Mouse (Mus musculus) MEL (cell line): ENCODE results near the gene Angptl2. TPM values are rescaled to one million over a fixed set of nuclear protein-coding genes. Genes with fewer than 3 reads are reported as not detected.

ENCODE experiments used
- DNase-seq: peaks from one replicate; pipeline ENCODE4 v3.0.0; 2011; ENCODE audit warnings: low read depth, low spot score
- H3K27ac ChIP-seq: 2 replicates; pipeline ENCODE4 v1.5.1; 2012; ENCODE audit warnings: low read depth, mild to moderate bottlenecking, control low read depth, low read length, moderate library complexity; ENCODE audit not compliant: control insufficient read depth
- H3K27me3 ChIP-seq, 2 experiments: fragments of 150-350 bp in 1 of 2; sonication (generic) in 1 of 2; 2 replicates each; pipeline ENCODE4 v1.6.1; 2012; ENCODE audit warnings: low read length in 2 of 2, mild to moderate bottlenecking in 2 of 2, improper control_type of control experiment in 1 of 2, moderate library complexity in 1 of 2; ENCODE audit not compliant: insufficient read depth in 2 of 2, control insufficient read depth in 1 of 2
- H3K36me3 ChIP-seq, 2 experiments: 2 replicates each; pipeline ENCODE4 v1.6.1; 2012 to 2014; ENCODE audit warnings: low read length in 2 of 2, improper control_type of control experiment in 1 of 2, inconsistent platforms in 1 of 2, mild to moderate bottlenecking in 1 of 2; ENCODE audit not compliant: insufficient read depth in 2 of 2, control insufficient read depth in 1 of 2
- H3K4me1 ChIP-seq, 2 experiments: fragments of 150-350 bp in 1 of 2; sonication (generic) in 1 of 2; 2 replicates each; pipeline ENCODE4 v1.6.1; 2012; ENCODE audit warnings: low read length in 2 of 2, improper control_type of control experiment in 1 of 2, mild to moderate bottlenecking in 1 of 2; ENCODE audit not compliant: insufficient read depth in 2 of 2, control insufficient read depth in 1 of 2
- H3K4me3 ChIP-seq, 2 experiments: fragments of 150-350 bp in 1 of 2; sonication (generic) in 1 of 2; 2 replicates each; pipeline ENCODE4 v1.5.1; 2012; ENCODE audit warnings: low read depth in 2 of 2, low read length in 2 of 2, mild to moderate bottlenecking in 2 of 2, moderate library complexity in 2 of 2, control low read depth in 1 of 2, improper control_type of control experiment in 1 of 2; ENCODE audit not compliant: control insufficient read depth in 1 of 2, insufficient read depth in 1 of 2
- H3K79me2 ChIP-seq: 2 replicates; pipeline ENCODE4 v1.6.1; 2012; ENCODE audit warnings: mild to moderate bottlenecking, low read length, moderate library complexity; ENCODE audit not compliant: control insufficient read depth, poor library complexity, insufficient read depth
- H3K9ac ChIP-seq: 2 replicates; pipeline ENCODE4 v1.6.1; 2012; ENCODE audit warnings: low read depth, mild to moderate bottlenecking, control low read depth, low read length, moderate library complexity; ENCODE audit not compliant: control insufficient read depth, poor library complexity, severe bottlenecking
- H3K9me3 ChIP-seq: fragments of 150-350 bp; sonication (generic); replicated peaks from 2 replicates; pipeline ENCODE4 v1.6.1; 2012; ENCODE audit warnings: mild to moderate bottlenecking, low read length, improper control_type of control experiment, moderate library complexity; ENCODE audit not compliant: insufficient read depth
- CHD1 ChIP-seq: IDR thresholded peaks from 2 replicates; pipeline ENCODE4 v1.6.1; 2012; ENCODE audit warnings: low read depth, mild to moderate bottlenecking, inconsistent platforms, low read length, improper control_type of control experiment
- CHD2 ChIP-seq: IDR thresholded peaks from 2 replicates; pipeline ENCODE4 v1.6.1; 2011; ENCODE audit warnings: low read length, improper control_type of control experiment
- E2F4 ChIP-seq: IDR thresholded peaks from 2 replicates; pipeline ENCODE4 v1.6.1; 2011; ENCODE audit warnings: low read depth, low read length, improper control_type of control experiment, borderline replicate concordance
- ELF1 ChIP-seq: IDR thresholded peaks from 2 replicates; pipeline ENCODE4 v1.6.1; 2014; ENCODE audit warnings: low read depth, mild to moderate bottlenecking, inconsistent platforms, low read length, improper control_type of control experiment, moderate library complexity
- JUND ChIP-seq: IDR thresholded peaks from 2 replicates; pipeline ENCODE4 v1.6.1; 2011; ENCODE audit warnings: low read depth, mild to moderate bottlenecking, improper control_type of control experiment, low read length
- MAFK ChIP-seq: IDR thresholded peaks from 2 replicates; pipeline ENCODE4 v1.6.1; 2011; ENCODE audit warnings: low read depth, mild to moderate bottlenecking, low read length, improper control_type of control experiment, borderline replicate concordance
- MAX ChIP-seq: IDR thresholded peaks from 2 replicates; pipeline ENCODE4 v1.6.1; 2011; ENCODE audit warnings: low read length, improper control_type of control experiment
- MAZ ChIP-seq: IDR thresholded peaks from 2 replicates; pipeline ENCODE4 v1.6.1; 2012; ENCODE audit warnings: low read depth, mild to moderate bottlenecking, inconsistent platforms, low read length, improper control_type of control experiment
- MYB ChIP-seq: IDR thresholded peaks from 2 replicates; pipeline ENCODE4 v1.6.1; 2011; ENCODE audit warnings: mild to moderate bottlenecking, low read depth, low read length, improper control_type of control experiment
- POLR2A ChIP-seq, 2 experiments: IDR thresholded peaks; 2 replicates each; pipeline ENCODE4 v1.6.1; 2011 to 2012; ENCODE audit warnings: low read length in 2 of 2, mild to moderate bottlenecking in 2 of 2, control low read depth in 1 of 2, improper control_type of control experiment in 1 of 2, low read depth in 1 of 2, moderate library complexity in 1 of 2; ENCODE audit not compliant: control insufficient read depth in 1 of 2, insufficient read depth in 1 of 2, poor library complexity in 1 of 2
- POLR2AphosphoS2 ChIP-seq: IDR thresholded peaks from 2 replicates; pipeline ENCODE4 v1.6.1; 2011; ENCODE audit warnings: low read length, improper control_type of control experiment
- POLR2AphosphoS5 ChIP-seq: IDR thresholded peaks from 2 replicates; pipeline ENCODE4 v1.6.1; 2012; ENCODE audit warnings: low read depth, borderline replicate concordance, mild to moderate bottlenecking, inconsistent platforms, low read length, moderate library complexity, mixed read lengths
- RAD21 ChIP-seq: IDR thresholded peaks from 2 replicates; pipeline ENCODE4 v1.6.1; 2011; ENCODE audit warnings: mild to moderate bottlenecking, low read depth, low read length, improper control_type of control experiment
- RCOR1 ChIP-seq: IDR thresholded peaks from 2 replicates; pipeline ENCODE4 v1.6.1; 2012; ENCODE audit warnings: low read depth, mild to moderate bottlenecking, inconsistent platforms, low read length, improper control_type of control experiment
- SIN3A ChIP-seq: IDR thresholded peaks from 2 replicates; pipeline ENCODE4 v1.6.1; 2012; ENCODE audit warnings: low read length, improper control_type of control experiment, inconsistent platforms
- TAL1 ChIP-seq: IDR thresholded peaks from 2 replicates; pipeline ENCODE4 v1.6.1; 2012; ENCODE audit warnings: mild to moderate bottlenecking, inconsistent platforms, low read length, moderate library complexity, mixed read lengths
- TBP ChIP-seq: IDR thresholded peaks from 2 replicates; pipeline ENCODE4 v1.8.0; 2011; ENCODE audit warnings: low read depth, low read length, improper control_type of control experiment
- TCF12 ChIP-seq: IDR thresholded peaks from 2 replicates; pipeline ENCODE4 v1.6.1; 2014; ENCODE audit warnings: low read depth, mild to moderate bottlenecking, inconsistent platforms, low read length, improper control_type of control experiment, moderate library complexity
- ZKSCAN1 ChIP-seq: IDR thresholded peaks from 2 replicates; pipeline ENCODE4 v1.6.1; 2012; ENCODE audit warnings: low read depth, mild to moderate bottlenecking, inconsistent platforms, low read length, improper control_type of control experiment, moderate library complexity
- ZMIZ1 ChIP-seq: IDR thresholded peaks from 2 replicates; pipeline ENCODE4 v1.6.1; 2012; ENCODE audit warnings: low read depth, mild to moderate bottlenecking, inconsistent platforms, low read length, improper control_type of control experiment, moderate library complexity
- polyA plus RNA-seq, 2 experiments: library from polyadenylated mRNA; stranded (reverse) in 1 of 2; unstranded in 1 of 2; fragments of >175 nt in 1 of 2; fragments of >200 nt in 1 of 2; gene quantifications; 2 replicates each; pipeline versions ENCODE4 v1.2.1 to v1.2.4; 2012; ENCODE audit warnings: low replicate concordance in 2 of 2, low read depth in 1 of 2; ENCODE audit not compliant: insufficient read length in 2 of 2, insufficient read depth in 1 of 2, missing spikeins in 1 of 2
- total RNA-seq: library from RNA; depleted of rRNA; stranded (reverse); fragments of 300-350 nt; gene quantifications from 2 replicates; pipeline ENCODE4 v1.2.3, GENCODE M21; 2012

Gene Angptl2
- total and polyA plus RNA-seq, 3 experiments: 0.08 TPM; not detected in 2

DNA sequence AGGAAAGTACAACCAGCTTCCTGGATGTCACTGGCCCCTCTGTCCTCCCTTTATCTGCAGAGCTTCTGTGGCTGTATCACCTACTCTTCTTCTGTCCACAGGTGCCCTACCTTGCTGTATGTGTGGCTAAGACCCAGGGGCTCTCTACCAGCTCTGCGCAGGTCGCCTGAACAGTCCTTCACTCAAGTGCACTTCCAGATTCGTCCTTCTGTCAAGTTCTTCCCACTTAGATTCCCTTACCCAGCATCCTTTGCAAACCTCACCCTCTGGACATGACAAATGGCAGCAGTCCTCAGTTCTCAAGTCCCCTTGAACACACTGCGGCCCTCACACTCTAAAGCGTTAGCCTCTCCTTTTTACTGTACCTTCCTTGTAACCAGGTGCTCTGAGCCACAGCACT, 65.9 kb downstream of the Angptl2 start:
- H3K27me3 ChIP-seq: no peaks in the 10 kb centered on the region
- no peak for TF ChIP-seq TCF12
- no peak for TF ChIP-seq ELF1
- no peaks in the 10 kb centered on the region for H3K4me1 ChIP-seq
- no peaks in the 10 kb centered on the region for H3K36me3 ChIP-seq
- no peak overlapping the region for H3K27ac ChIP-seq
- H3K79me2 ChIP-seq: no peaks in the 10 kb centered on the region
- DNase-seq: no peak
- H3K9ac ChIP-seq: no peak overlapping the region
- H3K9me3 ChIP-seq: no peaks in the 10 kb centered on the region
- no peak overlapping the region for H3K4me3 ChIP-seq

DNA sequence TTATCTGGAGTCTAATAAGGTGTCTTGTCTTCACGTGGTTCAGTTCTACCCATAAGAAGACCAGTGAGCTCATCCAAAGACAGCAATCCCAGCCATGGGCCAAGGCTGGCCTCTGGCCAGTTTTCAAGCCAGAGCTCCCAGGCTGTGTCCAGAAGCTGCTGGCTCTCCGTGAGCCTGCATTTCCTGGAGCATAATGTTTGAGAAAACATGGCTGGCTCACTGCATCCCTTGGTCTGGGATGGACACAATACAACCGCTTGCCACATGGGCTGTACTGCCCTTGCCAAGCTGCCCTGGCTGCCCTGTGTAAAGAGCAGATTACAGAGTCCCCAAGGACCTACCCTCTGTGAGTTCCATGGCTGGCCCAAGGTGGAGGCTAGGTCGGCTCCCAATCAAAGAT, 67.0 kb downstream of the Angptl2 start:
- Histone ChIP-seq H3K4me1 (no peaks in the 10 kb centered on the region), H3K4me3 (no peak overlapping the region), H3K36me3 (no peaks in the 10 kb centered on the region), H3K27ac (no peak overlapping the region), H3K79me2 (no peaks in the 10 kb centered on the region), H3K27me3 (no peaks in the 10 kb centered on the region), H3K9ac (no peak overlapping the region), H3K9me3 (no peaks in the 10 kb centered on the region)
- TF ChIP-seq POLR2AphosphoS5 (no peak), MAX (no peak), E2F4 (no peak), MYB (no peak), TCF12 (no peak), MAFK (no peak), TBP (no peak), POLR2AphosphoS2 (no peak), MAZ (no peak), SIN3A (no peak), RAD21 (no peak), JUND (no peak), POLR2A (IDR thresholded peaks at IDR 0.05; ENCODE audit: control insufficient read depth in 1 of 2, insufficient read depth in 1 of 2, low read depth in 1 of 2, low read length in 2 of 2, poor library complexity in 1 of 2) (no peak), ZMIZ1 (no peak), TAL1 (no peak), ZKSCAN1 (no peak), CHD2 (no peak), CHD1 (no peak), RCOR1 (no peak)
- DNase-seq: no peak
